Mouse (Mus musculus) liver, embryonic 11.5 days (tissue): ENCODE results near the gene Creb5. TPM values are rescaled to one million over a fixed set of nuclear protein-coding genes. Genes with fewer than 3 reads are reported as not detected.

Experiments
- ATAC-seq: fragments of 200-750 bp; cut with Nextera tagmentation; replicated peaks from 2 replicates; pipeline ENCODE4 v1.8.0; 2017; ENCODE audit warnings: moderate number of reproducible peaks, mild to moderate bottlenecking, moderate TSS enrichment, moderate library complexity; ENCODE audit not compliant: low FRiP score
- DNase-seq: peaks from one replicate; pipeline ENCODE4 v3.0.0-alpha.2; 2017; ENCODE audit warnings: low spot score
- H3K27ac ChIP-seq: fragments of 300-500 bp; sonication (generic); 2 replicates; pipeline ENCODE4 v1.5.1; 2014; ENCODE audit warnings: mild to moderate bottlenecking, low read depth, low read length, control low read depth
- H3K27me3 ChIP-seq: fragments of 300-500 bp; sonication (generic); replicated peaks from 2 replicates; pipeline ENCODE4 v1.6.1; 2014; ENCODE audit warnings: low read length, mixed read lengths; ENCODE audit not compliant: control insufficient read depth, insufficient read depth
- H3K36me3 ChIP-seq: fragments of 300-500 bp; sonication (generic); 2 replicates; pipeline ENCODE4 v1.6.1; 2014; ENCODE audit warnings: mild to moderate bottlenecking, low read length, moderate library complexity, mixed read lengths; ENCODE audit not compliant: control insufficient read depth, insufficient read depth
- H3K4me1 ChIP-seq: fragments of 300-500 bp; sonication (generic); replicated peaks from 2 replicates; pipeline ENCODE4 v1.6.1; 2014; ENCODE audit warnings: low read length, mixed read lengths; ENCODE audit not compliant: control insufficient read depth, insufficient read depth
- H3K4me2 ChIP-seq: fragments of 300-500 bp; sonication (generic); 2 replicates; pipeline ENCODE4 v1.6.1; 2014; ENCODE audit warnings: mild to moderate bottlenecking, control low read depth, moderate library complexity
- H3K4me3 ChIP-seq: fragments of 300-500 bp; sonication (generic); 2 replicates; pipeline ENCODE4 v1.5.1; 2014; ENCODE audit warnings: low read depth, low read length, control low read depth
- H3K9ac ChIP-seq: fragments of 300-500 bp; sonication (generic); 2 replicates; pipeline ENCODE4 v1.6.1; 2014; ENCODE audit warnings: low read depth, low read length, control low read depth
- H3K9me3 ChIP-seq: fragments of 300-500 bp; sonication (generic); 2 replicates; pipeline ENCODE4 v1.6.1; 2016; ENCODE audit warnings: low read length, inconsistent platforms, mixed read lengths; ENCODE audit not compliant: control insufficient read depth
- WGBS: fragments of 180-500 bp; shearing (Covaris S2); extraction: QIAGEN DNeasy Blood & Tissue Kit; methylation state at CpG from one replicate; pipeline ENCODE4 v1.1.7; 2014; 5-methylcytosine and 5-hydroxymethylcytosine counted together
- polyA plus RNA-seq: library from polyadenylated mRNA; unstranded; fragments of >200 nt; fragmentation: Nextera tagmentation; extraction: Ambion mirVana; gene quantifications from 2 replicates; pipeline ENCODE4 v1.2.1, GENCODE M21; 2014

The Creb5 gene
- polyA plus RNA-seq, 1 experiment from 2014 or later = 2.3 TPM

DNA sequence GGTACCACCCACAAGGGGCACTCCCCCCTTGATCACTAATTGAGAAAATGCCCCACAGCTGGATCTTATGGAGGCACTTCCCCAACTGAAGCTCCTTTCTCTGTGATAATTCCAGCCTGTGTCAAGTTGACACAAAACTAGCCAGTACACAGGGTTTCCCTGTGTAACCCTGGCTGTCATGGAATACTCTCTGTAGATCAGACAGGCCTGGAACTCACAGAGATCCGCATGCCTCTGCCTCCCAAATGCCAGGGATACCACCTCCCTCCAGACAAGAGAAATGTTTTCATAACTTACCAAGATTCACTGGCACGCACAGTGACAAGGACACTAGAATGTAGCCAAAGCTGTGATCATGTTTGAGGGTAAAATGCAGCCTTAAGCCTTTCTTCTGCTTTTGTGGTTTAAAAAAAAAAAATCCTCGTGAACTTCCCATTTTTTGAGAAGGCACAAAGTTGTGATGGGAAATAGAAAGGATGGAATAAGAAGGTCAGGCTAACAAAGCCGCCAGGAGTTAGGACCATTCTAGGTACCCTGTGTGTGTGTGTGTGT, 284.6 kb downstream of the Creb5 start:
- no peaks in the 10 kb centered on the region for H3K36me3 ChIP-seq
- H3K27ac ChIP-seq = no peak overlapping the region
- no peak for DNase-seq
- H3K9me3 ChIP-seq = no peaks in the 10 kb centered on the region
- H3K4me3 ChIP-seq = no peak overlapping the region
- whole genome bisulfite sequencing = 50% methylated on average over 4 of the region's 4 CpGs
- no peak overlapping the region for H3K4me2 ChIP-seq
- no peak for ATAC-seq
- no peak overlapping the region for H3K9ac ChIP-seq
- H3K27me3 ChIP-seq = no peaks in the 10 kb centered on the region
- H3K4me1 ChIP-seq = no peaks in the 10 kb centered on the region; the same call in 1 of the 2 replicates

DNA sequence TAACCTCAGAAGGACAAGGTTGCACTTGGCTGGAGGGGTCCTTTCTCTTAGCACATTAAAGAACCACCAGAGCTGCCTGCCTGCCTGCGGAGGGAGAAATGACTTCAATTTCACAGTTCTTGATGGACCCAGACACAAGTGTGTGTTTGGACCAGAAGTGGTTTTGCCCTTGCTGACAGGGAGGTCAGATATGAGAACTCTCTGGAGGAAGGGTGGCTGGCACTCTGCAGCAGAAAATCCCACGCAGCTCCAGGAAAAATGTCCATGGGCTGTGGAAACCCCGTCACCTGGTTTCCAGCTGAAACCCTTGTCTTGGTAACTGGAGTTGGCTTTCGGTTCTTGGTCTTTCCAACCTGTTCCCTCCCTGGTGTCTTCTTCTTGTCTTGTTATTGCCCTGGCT, 285.4 kb downstream of the Creb5 start:
- Histone ChIP-seq H3K27ac (no peak overlapping the region), H3K36me3 (no peaks in the 10 kb centered on the region), H3K4me3 (no peak overlapping the region), H3K4me2 (no peak overlapping the region), H3K9ac (no peak overlapping the region), H3K9me3 (no peaks in the 10 kb centered on the region), H3K4me1 (no peaks in the 10 kb centered on the region; the same call in 1 of the 2 replicates), H3K27me3 (no peaks in the 10 kb centered on the region)
- WGBS = 56% methylated on average over 4 of the region's 4 CpGs
- ATAC-seq = no peak
- no peak for DNase-seq

DNA sequence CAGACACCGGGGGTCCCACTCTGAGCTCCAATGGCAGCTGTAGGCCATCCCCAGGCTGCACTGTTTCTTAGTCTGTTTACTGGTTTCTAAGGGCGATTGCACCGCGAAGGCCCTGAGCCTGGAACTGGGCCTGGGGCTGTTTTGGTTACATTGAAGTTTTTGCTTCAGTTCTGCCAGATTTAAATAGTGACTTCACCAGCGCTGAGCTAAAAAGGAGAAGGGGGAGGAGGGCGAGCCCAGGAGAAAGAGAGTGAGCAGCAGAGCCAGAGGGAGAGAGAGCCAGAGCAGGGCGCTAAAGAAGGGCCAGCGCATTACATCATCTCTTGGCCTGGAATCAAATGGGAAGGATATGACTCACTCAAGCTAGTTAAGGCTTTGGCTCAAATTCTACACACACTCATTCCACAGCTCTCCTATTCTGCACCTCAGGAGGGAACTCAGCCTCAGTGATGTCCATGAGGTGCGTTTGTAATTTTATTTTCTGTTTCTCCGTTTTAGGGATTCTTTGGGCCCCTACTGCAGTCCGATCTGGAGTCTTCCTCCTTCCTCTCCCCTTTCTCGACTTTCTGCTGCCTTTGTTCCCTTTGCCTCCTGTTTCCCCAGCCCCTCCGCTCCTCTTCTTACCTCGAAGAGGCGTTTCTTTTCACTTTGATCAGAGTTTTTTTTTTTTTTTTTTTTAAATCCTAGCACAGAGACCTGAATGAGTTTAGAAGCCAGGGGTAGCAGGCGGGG, 286.1 kb downstream of the Creb5 start:
- Histone ChIP-seq H3K4me3 (no peak overlapping the region), H3K27ac (no peak overlapping the region), H3K4me2 (peak overlapping the region; percentile 51), H3K27me3 (no peaks in the 10 kb centered on the region), H3K4me1 (no peaks in the 10 kb centered on the region; the same call in 1 of the 2 replicates), H3K9ac (no peak overlapping the region), H3K9me3 (no peaks in the 10 kb centered on the region), H3K36me3 (no peaks in the 10 kb centered on the region)
- 8% methylated on average over 15 of the region's 16 CpGs for WGBS
- ATAC-seq = no peak; the same call in 1 of the 2 replicates
- DNase-seq = peak; percentile 37

DNA sequence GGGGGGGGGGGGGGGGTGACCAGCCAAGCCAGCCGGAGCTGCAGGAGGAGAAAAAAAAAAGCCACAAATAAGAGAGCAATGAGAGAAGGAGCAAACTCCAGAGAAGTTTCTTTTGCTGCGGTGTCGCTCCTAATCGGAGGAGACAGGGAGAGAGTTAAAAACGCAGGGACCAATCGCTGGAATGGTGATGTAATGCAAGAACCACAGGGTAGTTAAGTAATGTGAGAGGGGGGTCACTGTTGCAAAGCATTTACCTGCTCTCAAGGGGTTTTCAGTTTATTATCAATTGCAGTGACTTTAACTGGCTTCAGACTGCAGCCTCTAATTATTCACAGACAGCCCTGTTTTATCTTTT, 286.6 kb downstream of the Creb5 start:
- no peak overlapping the region for H3K4me3 ChIP-seq
- WGBS = 4% methylated on average over 6 of the region's 6 CpGs
- peak overlapping the region; percentile 51 for H3K4me2 ChIP-seq
- H3K4me1 ChIP-seq = no peaks in the 10 kb centered on the region; the same call in 1 of the 2 replicates
- H3K9me3 ChIP-seq = no peaks in the 10 kb centered on the region
- no peak for DNase-seq
- H3K36me3 ChIP-seq = no peaks in the 10 kb centered on the region
- no peak overlapping the region for H3K9ac ChIP-seq
- no peak for ATAC-seq
- H3K27ac ChIP-seq = no peak overlapping the region
- no peaks in the 10 kb centered on the region for H3K27me3 ChIP-seq

DNA sequence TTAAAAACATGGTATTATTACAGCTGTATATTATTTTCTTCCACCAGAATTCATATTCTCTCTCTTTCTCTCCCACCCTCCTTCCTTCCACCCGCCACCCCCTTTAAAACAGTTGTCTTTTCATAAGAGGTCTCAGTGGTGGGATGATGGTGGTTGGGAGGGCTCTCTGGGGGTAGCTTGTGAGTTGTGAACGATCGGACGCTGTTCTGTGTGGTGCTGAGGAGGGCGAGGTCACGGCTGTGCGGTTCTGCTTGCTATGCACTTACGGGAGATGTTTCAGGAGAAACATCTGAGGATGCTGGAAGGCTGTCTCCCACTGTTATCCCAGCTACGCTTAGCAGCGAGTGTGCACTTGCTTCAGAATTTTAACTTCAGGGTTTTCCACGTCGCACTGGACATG, 287.0 kb downstream of the Creb5 start:
- no peak overlapping the region for H3K4me3 ChIP-seq

DNA sequence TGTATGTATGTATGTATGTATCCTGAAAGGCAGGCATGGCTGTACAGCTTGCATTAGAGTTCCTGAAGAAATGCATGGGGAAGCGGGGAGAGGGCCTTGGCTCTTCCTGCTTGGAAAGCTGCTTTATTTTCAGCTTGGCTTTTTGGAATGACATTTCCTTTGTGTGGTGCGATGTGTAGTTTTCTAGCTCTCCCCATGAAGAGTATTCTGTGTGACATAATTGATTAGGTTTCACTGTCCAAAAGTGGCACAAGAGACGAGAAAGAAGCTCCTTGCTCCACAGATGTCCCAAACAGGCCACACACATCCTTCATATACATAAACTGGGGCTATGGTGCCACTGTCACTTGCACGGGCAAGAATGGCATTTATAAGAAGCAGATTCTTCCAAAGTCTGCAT, 288.1 kb downstream of the Creb5 start:
- Histone ChIP-seq H3K9me3 (no peaks in the 10 kb centered on the region), H3K4me3 (no peak overlapping the region), H3K9ac (no peak overlapping the region), H3K36me3 (no peaks in the 10 kb centered on the region), H3K4me1 (no peaks in the 10 kb centered on the region; the same call in 1 of the 2 replicates), H3K27me3 (no peaks in the 10 kb centered on the region), H3K4me2 (no peak overlapping the region), H3K27ac (no peak overlapping the region)
- no peak for ATAC-seq
- WGBS = 76% methylated on average over 4 of the region's 4 CpGs
- no peak for DNase-seq

More for the DNA sequence above, 287.0 kb downstream of the Creb5 start:
- ATAC-seq = no peak
- DNase-seq = no peak
- no peaks in the 10 kb centered on the region for H3K27me3 ChIP-seq
- H3K36me3 ChIP-seq = no peaks in the 10 kb centered on the region
- H3K27ac ChIP-seq = no peak overlapping the region
- no peaks in the 10 kb centered on the region; the same call in 1 of the 2 replicates for H3K4me1 ChIP-seq
- peak overlapping the region; percentile 51; the same call in 1 of the 2 replicates for H3K4me2 ChIP-seq
- 71% methylated on average over 12 of the region's 12 CpGs for WGBS
- no peaks in the 10 kb centered on the region for H3K9me3 ChIP-seq
- no peak overlapping the region for H3K9ac ChIP-seq

DNA sequence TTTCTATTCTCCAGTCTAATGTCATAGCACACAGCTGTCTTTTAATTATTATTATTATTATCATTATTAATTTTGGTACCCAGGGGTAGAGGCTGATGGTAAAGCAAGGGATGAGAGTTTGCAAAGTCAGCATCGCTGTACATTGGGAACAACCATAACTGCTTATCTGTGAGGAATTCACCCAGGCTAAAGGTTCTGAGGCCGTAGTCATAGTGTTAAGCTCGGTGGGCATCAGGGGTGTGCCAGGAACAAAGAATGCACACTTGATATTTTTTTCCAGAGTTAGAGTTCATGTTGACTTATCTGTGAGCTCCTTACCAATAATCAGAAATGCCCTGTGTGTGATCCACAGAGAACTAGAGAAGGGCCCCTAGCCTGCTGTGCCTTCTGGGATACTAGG, 288.8 kb downstream of the Creb5 start:
- Histone ChIP-seq H3K4me3 (no peak overlapping the region), H3K27me3 (no peaks in the 10 kb centered on the region), H3K27ac (no peak overlapping the region), H3K36me3 (no peaks in the 10 kb centered on the region), H3K9ac (no peak overlapping the region), H3K4me2 (no peak overlapping the region), H3K9me3 (no peaks in the 10 kb centered on the region), H3K4me1 (no peaks in the 10 kb centered on the region; the same call in 1 of the 2 replicates)
- WGBS = 82% methylated on average over 3 of the region's 3 CpGs
- ATAC-seq (no peak), DNase-seq (no peak)

DNA sequence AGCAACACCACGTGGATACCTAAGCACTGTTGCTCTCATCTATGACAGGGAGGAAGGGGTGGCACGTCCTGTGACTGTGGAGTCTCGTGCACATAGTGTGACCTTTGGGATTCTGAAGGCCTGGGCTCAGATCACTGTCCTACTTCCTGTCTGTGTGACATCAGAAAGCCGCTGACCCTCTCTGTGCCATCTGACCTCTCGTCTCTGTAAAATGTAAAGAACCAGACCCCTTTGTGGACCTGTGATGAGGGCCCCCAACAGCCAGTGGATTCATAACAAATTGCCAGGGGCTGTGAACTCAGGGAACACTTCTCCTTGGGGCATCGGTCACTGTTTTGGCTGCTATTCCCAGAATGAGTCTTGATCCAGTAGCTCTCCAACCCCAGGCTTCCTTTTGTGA, 289.8 kb downstream of the Creb5 start:
- ATAC-seq = no peak
- H3K27ac ChIP-seq = no peak overlapping the region
- H3K9me3 ChIP-seq = no peaks in the 10 kb centered on the region
- no peaks in the 10 kb centered on the region; the same call in 1 of the 2 replicates for H3K4me1 ChIP-seq
- H3K4me2 ChIP-seq = no peak overlapping the region
- H3K4me3 ChIP-seq = no peak overlapping the region
- no peaks in the 10 kb centered on the region for H3K27me3 ChIP-seq
- WGBS = 72% methylated on average over 6 of the region's 6 CpGs
- no peaks in the 10 kb centered on the region for H3K36me3 ChIP-seq
- DNase-seq = no peak
- no peak overlapping the region for H3K9ac ChIP-seq

DNA sequence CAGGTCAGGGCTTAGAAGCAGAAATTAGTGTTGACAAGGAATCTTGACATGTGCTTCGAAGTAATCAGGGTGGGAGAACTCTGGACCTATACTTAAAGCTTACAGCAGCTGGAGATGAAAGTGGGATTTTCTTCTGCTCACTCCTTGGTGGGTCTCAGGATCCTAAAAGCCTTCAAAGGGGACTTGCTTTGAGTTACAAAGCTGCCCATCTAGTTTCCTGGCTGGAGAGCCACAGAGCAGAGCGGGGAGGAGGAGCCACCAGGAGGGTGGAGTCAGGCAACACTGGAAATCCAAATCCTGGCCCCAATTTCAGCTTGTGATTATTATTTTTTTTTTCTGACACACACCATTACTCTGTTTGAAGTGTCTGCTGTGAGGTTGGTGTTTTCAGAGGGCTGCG, 290.7 kb downstream of the Creb5 start:
- 82% methylated on average over 3 of the region's 3 CpGs for WGBS
- Histone ChIP-seq H3K27ac (no peak overlapping the region), H3K4me2 (no peak overlapping the region), H3K4me1 (no peaks in the 10 kb centered on the region), H3K27me3 (no peaks in the 10 kb centered on the region), H3K9ac (no peak overlapping the region), H3K9me3 (no peaks in the 10 kb centered on the region), H3K36me3 (no peaks in the 10 kb centered on the region), H3K4me3 (no peak overlapping the region)
- ATAC-seq = no peak
- DNase-seq = no peak
